Mouse (Mus musculus) limb, embryonic 12.5 days (tissue): ENCODE measurements around the gene Gpr68. TPM values are rescaled to one million over a fixed set of nuclear protein-coding genes. Genes with fewer than 3 reads are reported as not detected.

Experiments used
- ATAC-seq: fragments of 200-750 bp; cut with Nextera tagmentation; 2 replicates; pipeline ENCODE4 v1.8.0; 2017; ENCODE audit warnings: low read depth, moderate TSS enrichment; ENCODE audit not compliant: insufficient number of reproducible peaks, insufficient read depth, low FRiP score, low TSS enrichment
- H3K27ac ChIP-seq: fragments of 300-500 bp; sonication (generic); 2 replicates; pipeline ENCODE4 v1.5.1; 2016; ENCODE audit warnings: mild to moderate bottlenecking, moderate library complexity
- H3K27me3 ChIP-seq: fragments of 300-500 bp; sonication (generic); 2 replicates; pipeline ENCODE4 v1.6.1; 2016; ENCODE audit warnings: mild to moderate bottlenecking, moderate library complexity
- H3K36me3 ChIP-seq: fragments of 300-500 bp; sonication (generic); 2 replicates; pipeline ENCODE4 v1.6.1; 2016; ENCODE audit warnings: mild to moderate bottlenecking, moderate library complexity
- H3K4me1 ChIP-seq: fragments of 300-500 bp; sonication (generic); replicated peaks from 2 replicates; pipeline ENCODE4 v1.6.1; 2016
- H3K4me2 ChIP-seq: fragments of 300-500 bp; sonication (generic); 2 replicates; pipeline ENCODE4 v1.6.1; 2016; ENCODE audit warnings: mild to moderate bottlenecking, moderate library complexity
- H3K4me3 ChIP-seq: fragments of 300-500 bp; sonication (generic); replicated peaks from 2 replicates; pipeline ENCODE4 v1.5.1; 2016; ENCODE audit warnings: mild to moderate bottlenecking
- H3K9ac ChIP-seq: fragments of 300-500 bp; sonication (generic); replicated peaks from 2 replicates; pipeline ENCODE4 v1.6.1; 2016; ENCODE audit warnings: mild to moderate bottlenecking, moderate library complexity
- H3K9me3 ChIP-seq: fragments of 300-500 bp; sonication (generic); 2 replicates; pipeline ENCODE4 v1.6.1; 2016; ENCODE audit warnings: mild to moderate bottlenecking, moderate library complexity
- WGBS: fragments of 180-500 bp; shearing (Covaris S2); methylation state at CpG from one replicate; pipeline ENCODE4 v1.1.7; 2016; 5-methylcytosine and 5-hydroxymethylcytosine counted together
- polyA plus RNA-seq: library from polyadenylated mRNA; unstranded; fragments of >200 nt; fragmentation: Nextera tagmentation; extraction: Ambion mirVana; gene quantifications from 2 replicates; pipeline ENCODE4 v1.2.1, GENCODE M21; 2016

Gpr68 gene
- polyA plus RNA-seq, 1 experiment from 2014 or later = 0.13 TPM

GRCm38 (mm10) chr12:100846566-100846965 is 61.4 kb downstream of the Gpr68 start:
- 28% methylated on average over 1 of the region's 1 CpGs for WGBS
- no peak for ATAC-seq
- Histone ChIP-seq H3K27ac (no peak overlapping the region), H3K4me3 (no peak overlapping the region), H3K36me3 (no peaks in the 10 kb centered on the region), H3K9me3 (no peaks in the 10 kb centered on the region), H3K4me1 (no peaks in the 10 kb centered on the region), H3K27me3 (0 out of 2 replicates have a peak, but pooled peaks cover 4% of the 10 kb centered on the region), H3K9ac (no peak overlapping the region), H3K4me2 (no peak overlapping the region)

DNA sequence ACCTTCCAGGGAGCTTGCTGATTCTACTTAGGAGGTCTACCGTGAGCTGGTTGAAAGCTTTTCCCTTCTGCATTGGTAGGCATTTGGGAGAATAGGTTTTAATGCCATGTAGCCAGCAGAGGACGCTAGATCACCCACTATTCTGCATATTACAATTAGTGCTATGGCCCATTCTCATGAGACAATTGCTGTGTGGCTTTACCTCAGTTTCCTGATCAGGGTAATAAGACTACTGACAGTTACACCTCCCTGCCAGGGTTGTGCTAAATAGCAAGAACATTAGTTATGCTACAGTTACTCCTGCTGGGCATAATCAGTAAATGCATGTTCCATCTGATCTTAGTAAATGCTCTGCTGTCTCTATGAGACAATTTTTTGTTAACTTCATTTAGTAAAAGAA is 62.2 kb downstream of the Gpr68 start:
- H3K4me2 ChIP-seq = no peak overlapping the region
- H3K36me3 ChIP-seq = no peaks in the 10 kb centered on the region
- H3K9ac ChIP-seq = no peak overlapping the region
- H3K27ac ChIP-seq = no peak overlapping the region
- no peak for ATAC-seq
- no peaks in the 10 kb centered on the region for H3K4me1 ChIP-seq
- WGBS = 25% methylated on average over 2 of the region's 2 CpGs
- no peak overlapping the region for H3K4me3 ChIP-seq
- no peaks in the 10 kb centered on the region for H3K9me3 ChIP-seq
- no peaks in the 10 kb centered on the region for H3K27me3 ChIP-seq

DNA sequence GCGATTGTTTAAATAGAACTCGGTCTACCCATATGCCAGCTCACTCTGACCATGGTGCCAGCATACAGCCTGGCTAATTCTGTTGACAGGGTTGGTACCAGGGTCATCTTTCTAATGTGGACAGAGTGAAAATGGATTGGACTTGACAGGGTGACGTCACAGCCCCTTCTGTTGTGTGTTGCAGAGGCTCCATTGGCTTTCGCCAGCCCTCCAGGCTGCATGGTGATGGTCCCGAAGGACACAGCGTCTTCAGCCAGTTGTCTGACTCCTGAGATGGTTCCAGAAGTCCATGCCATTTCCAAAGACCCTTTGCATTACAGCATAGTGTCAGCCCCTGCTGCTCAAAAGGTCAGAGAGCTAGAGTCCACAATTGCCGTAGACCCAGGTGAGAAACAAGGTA is 63.5 kb downstream of the Gpr68 start:
- Histone ChIP-seq H3K9me3 (no peaks in the 10 kb centered on the region), H3K36me3 (no peaks in the 10 kb centered on the region), H3K4me2 (no peak overlapping the region), H3K4me1 (no peaks in the 10 kb centered on the region), H3K4me3 (no peak overlapping the region), H3K27me3 (no peaks in the 10 kb centered on the region), H3K9ac (no peak overlapping the region), H3K27ac (no peak overlapping the region)
- ATAC-seq = no peak
- 79% methylated on average over 7 of the region's 7 CpGs for WGBS

DNA sequence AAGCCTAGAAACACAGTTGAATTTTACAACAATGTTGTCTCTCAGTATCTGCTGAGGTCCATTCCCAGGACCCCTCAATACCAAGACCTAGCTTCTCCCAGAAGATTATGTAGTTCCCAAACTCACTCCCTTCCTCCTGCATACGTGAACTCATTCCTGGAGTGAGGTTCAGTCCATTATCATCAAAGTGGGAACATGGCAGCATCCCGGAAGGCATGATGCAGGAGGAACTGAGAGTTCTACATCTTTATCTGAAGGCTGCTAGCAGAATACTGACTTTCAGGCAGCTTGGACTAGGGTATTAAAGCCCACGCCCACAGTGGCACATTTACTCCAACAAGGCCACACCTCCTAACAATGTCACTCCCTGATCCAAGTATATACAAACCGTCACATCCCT is 64.8 kb downstream of the Gpr68 start:
- Histone ChIP-seq H3K4me2 (no peak overlapping the region), H3K36me3 (no peaks in the 10 kb centered on the region), H3K4me3 (no peak overlapping the region), H3K27ac (no peak overlapping the region), H3K9me3 (no peaks in the 10 kb centered on the region), H3K27me3 (no peaks in the 10 kb centered on the region), H3K4me1 (no peaks in the 10 kb centered on the region), H3K9ac (no peak overlapping the region)
- WGBS = 80% methylated on average over 4 of the region's 4 CpGs
- ATAC-seq = no peak

GRCm38 (mm10) chr12:100841211-100841792 is 66.7 kb downstream of the Gpr68 start:
- Histone ChIP-seq H3K36me3 (no peaks in the 10 kb centered on the region), H3K9me3 (no peaks in the 10 kb centered on the region), H3K4me1 (no peaks in the 10 kb centered on the region), H3K4me3 (no peak overlapping the region), H3K27me3 (no peaks in the 10 kb centered on the region), H3K4me2 (no peak overlapping the region), H3K9ac (no peak overlapping the region), H3K27ac (no peak overlapping the region)
- WGBS = 25% methylated on average over 3 of the region's 3 CpGs
- peak; percentile 51; the same call in 1 of the 2 replicates for ATAC-seq

GRCm38 (mm10) chr12:100839926-100840325 is 68.1 kb downstream of the Gpr68 start:
- 79% methylated on average over 6 of the region's 6 CpGs for WGBS
- H3K4me2 ChIP-seq = no peak overlapping the region
- no peaks in the 10 kb centered on the region for H3K9me3 ChIP-seq
- H3K36me3 ChIP-seq = no peaks in the 10 kb centered on the region
- no peaks in the 10 kb centered on the region for H3K27me3 ChIP-seq
- H3K4me1 ChIP-seq = no peaks in the 10 kb centered on the region
- no peak overlapping the region for H3K9ac ChIP-seq
- no peak for ATAC-seq
- no peak overlapping the region for H3K27ac ChIP-seq
- H3K4me3 ChIP-seq = no peak overlapping the region

DNA sequence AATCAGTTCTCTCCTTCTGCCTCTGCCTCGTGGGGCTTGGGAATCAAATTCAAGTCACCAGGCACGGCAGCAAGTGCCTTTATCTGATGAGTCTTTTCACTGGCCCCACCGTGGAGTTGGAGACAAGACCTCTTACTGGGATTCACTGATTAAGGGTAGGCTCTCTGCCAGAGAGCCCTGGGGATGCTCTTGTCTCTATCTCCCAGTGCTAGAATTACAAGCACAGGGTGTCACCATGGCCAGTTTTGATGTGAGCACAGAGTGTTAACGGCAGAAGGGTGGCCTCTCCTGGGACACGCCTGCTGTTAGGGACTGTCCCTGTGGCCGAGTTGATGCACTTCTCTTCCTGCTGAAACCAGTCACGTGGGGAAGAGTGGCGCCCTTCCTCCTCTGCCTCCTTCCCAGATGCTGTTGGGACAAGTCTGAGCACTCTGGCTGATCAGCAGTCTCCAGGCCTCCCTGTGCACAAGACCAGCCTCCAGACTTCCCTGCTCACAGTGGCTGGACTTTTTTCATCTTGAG is 68.9 kb downstream of the Gpr68 start:
- no peak overlapping the region for H3K4me2 ChIP-seq
- no peak overlapping the region for H3K9ac ChIP-seq
- no peaks in the 10 kb centered on the region for H3K36me3 ChIP-seq
- no peaks in the 10 kb centered on the region for H3K4me1 ChIP-seq
- H3K27ac ChIP-seq = no peak overlapping the region
- H3K27me3 ChIP-seq = no peaks in the 10 kb centered on the region
- WGBS = 40% methylated on average over 8 of the region's 8 CpGs
- no peaks in the 10 kb centered on the region for H3K9me3 ChIP-seq
- no peak for ATAC-seq
- H3K4me3 ChIP-seq = no peak overlapping the region

DNA sequence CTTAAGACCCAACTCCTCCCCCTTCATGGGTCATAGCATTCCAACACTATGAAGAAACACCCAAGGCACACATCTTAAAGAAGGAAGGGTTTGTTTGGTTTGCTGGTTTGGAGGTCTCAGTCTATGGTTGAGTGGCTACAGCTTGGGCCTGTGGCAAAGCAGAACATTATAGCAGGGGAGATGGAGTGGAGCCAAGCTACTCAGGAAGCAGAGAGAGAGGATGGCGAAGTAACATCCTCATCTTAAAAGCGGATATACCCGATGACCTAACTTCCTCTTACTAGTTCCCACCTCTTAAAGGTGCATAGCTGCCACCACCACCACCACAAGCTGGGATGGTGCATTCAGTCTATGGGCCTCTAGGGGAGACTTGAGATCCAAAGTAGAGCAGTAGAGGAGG is 70.8 kb downstream of the Gpr68 start:
- no peak for ATAC-seq
- 81% methylated on average over 3 of the region's 3 CpGs for WGBS
- no peak overlapping the region for H3K27ac ChIP-seq
- no peaks in the 10 kb centered on the region for H3K4me1 ChIP-seq
- H3K9ac ChIP-seq = no peak overlapping the region
- no peak overlapping the region for H3K4me3 ChIP-seq
- H3K36me3 ChIP-seq = no peaks in the 10 kb centered on the region
- peaks cover 3% of the 10 kb centered on the region; the same call in 1 of the 2 replicates for H3K9me3 ChIP-seq
- H3K27me3 ChIP-seq = no peaks in the 10 kb centered on the region
- no peak overlapping the region for H3K4me2 ChIP-seq

DNA sequence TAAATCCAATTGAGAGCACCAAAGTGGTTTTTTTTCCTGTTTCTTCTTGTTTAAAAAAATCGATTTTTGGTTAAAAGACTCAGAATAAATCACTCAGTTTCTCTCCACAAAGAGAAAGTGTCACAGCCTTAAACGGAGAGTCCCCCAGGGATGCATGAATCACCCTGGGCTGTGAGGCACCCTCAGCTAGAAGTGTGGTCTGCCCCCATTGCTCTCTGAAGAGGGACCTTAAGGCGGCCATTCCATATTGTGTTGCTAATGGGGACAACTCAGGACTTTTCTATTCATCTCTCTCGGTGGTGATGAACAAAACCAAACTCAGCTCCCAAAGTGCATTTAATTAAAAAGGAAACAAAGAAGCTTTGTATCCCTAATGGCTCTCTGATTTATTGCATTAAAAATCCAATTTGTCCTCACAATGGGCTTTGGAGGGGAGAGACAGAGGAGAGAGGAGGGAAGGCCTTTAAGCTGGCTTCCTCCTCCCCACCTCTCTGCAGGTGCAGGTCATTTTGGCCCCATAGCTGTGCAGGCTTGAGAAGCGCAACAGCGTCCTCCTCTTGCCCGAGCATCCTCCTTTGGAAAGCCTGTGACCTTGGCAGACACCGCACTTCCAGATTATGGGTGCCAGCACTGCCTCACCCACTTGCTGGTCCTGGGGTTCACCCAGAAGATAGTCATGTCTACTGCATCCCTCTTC is 76.2 kb downstream of the Gpr68 start:
- ATAC-seq = no peak
- WGBS = 65% methylated on average over 8 of the region's 8 CpGs
- no peaks in the 10 kb centered on the region for H3K36me3 ChIP-seq
- no peaks in the 10 kb centered on the region for H3K4me1 ChIP-seq
- peaks cover 3% of the 10 kb centered on the region; the same call in 1 of the 2 replicates for H3K9me3 ChIP-seq
- no peak overlapping the region for H3K9ac ChIP-seq
- no peak overlapping the region for H3K4me2 ChIP-seq
- no peaks in the 10 kb centered on the region for H3K27me3 ChIP-seq
- no peak overlapping the region for H3K27ac ChIP-seq
- H3K4me3 ChIP-seq = no peak overlapping the region

DNA sequence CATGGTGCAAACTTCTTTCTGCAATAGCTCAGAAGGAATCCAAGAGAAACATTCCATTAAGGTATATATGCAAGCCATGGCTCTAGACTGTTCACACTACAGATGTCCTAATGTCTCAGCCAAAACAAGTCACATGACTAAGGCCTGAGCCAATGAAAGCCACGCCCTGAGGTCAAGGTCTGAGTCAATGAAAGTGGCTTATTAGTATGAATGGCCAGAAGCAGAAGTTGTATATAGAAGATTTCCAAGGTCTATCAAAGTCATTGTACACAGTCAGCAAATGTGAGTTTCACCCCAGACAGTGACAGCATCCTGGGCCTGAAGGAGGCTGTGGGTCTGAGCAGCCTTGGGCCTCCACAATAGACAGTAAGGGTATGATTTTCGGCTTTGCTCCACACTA is 77.0 kb downstream of the Gpr68 start:
- no peaks in the 10 kb centered on the region for H3K4me1 ChIP-seq
- no peak overlapping the region for H3K27ac ChIP-seq
- no peak overlapping the region for H3K4me3 ChIP-seq
- no peak overlapping the region for H3K4me2 ChIP-seq
- WGBS = 79% methylated on average over 2 of the region's 2 CpGs
- H3K9me3 ChIP-seq = peaks cover 3% of the 10 kb centered on the region; the same call in 1 of the 2 replicates
- no peaks in the 10 kb centered on the region for H3K36me3 ChIP-seq
- no peak for ATAC-seq
- H3K27me3 ChIP-seq = no peaks in the 10 kb centered on the region
- no peak overlapping the region for H3K9ac ChIP-seq
